Mouse (Mus musculus) G1E (cell line): Measurements from ENCODE around the gene Il4ra. TPM values are rescaled to one million over a fixed set of nuclear protein-coding genes. Genes with fewer than 3 reads are reported as not detected.

Source experiments
- ATAC-seq: 2 replicates; pipeline ENCODE4 v1.8.0; 2016; ENCODE audit warnings: mild to moderate bottlenecking; ENCODE audit not compliant: insufficient number of reproducible peaks, poor library complexity, low FRiP score, severe bottlenecking; ENCODE audit errors: extremely low read depth
- DNase-seq: peaks from one replicate; pipeline ENCODE4 v3.0.0; 2012; ENCODE audit warnings: low spot score
- H3K27me3 ChIP-seq: 2 replicates; pipeline ENCODE4 v1.6.1; 2012; ENCODE audit warnings: mild to moderate bottlenecking, low read length, inconsistent platforms; ENCODE audit not compliant: insufficient read depth
- H3K36me3 ChIP-seq: replicated peaks from 2 replicates; pipeline ENCODE3; 2012; ENCODE audit warnings: mild to moderate bottlenecking, inconsistent platforms
- H3K4me1 ChIP-seq: 2 replicates; pipeline ENCODE4 v1.6.1; 2012; ENCODE audit warnings: low read depth, low read length, inconsistent platforms, mixed read lengths; ENCODE audit not compliant: insufficient read depth
- H3K4me3 ChIP-seq: 2 replicates; pipeline ENCODE4 v1.5.1; 2012; ENCODE audit warnings: low read depth, mild to moderate bottlenecking, inconsistent platforms, low read length, moderate library complexity, mixed read lengths
- H3K9me3 ChIP-seq: replicated peaks from 2 replicates; pipeline ENCODE4 v1.6.1; 2012; ENCODE audit warnings: inconsistent platforms
- CTCF ChIP-seq: IDR thresholded peaks from 2 replicates; pipeline ENCODE4 v1.5.1; 2012; ENCODE audit warnings: low read depth, low read length, inconsistent platforms, mixed read lengths
- GATA1 ChIP-seq: IDR thresholded peaks from 2 replicates; pipeline ENCODE4 v1.6.1; 2012; ENCODE audit warnings: borderline replicate concordance, low read length, inconsistent platforms, mixed read lengths
- GATA2 ChIP-seq: IDR thresholded peaks from 2 replicates; pipeline ENCODE4 v1.6.1; 2012; ENCODE audit warnings: low read depth, low read length, inconsistent platforms, borderline replicate concordance
- POLR2AphosphoS5 ChIP-seq: IDR thresholded peaks from 2 replicates; pipeline ENCODE4 v1.6.1; 2012; ENCODE audit warnings: low read depth, low read length, inconsistent platforms; ENCODE audit not compliant: insufficient replicate concordance
- TAL1 ChIP-seq: conservative IDR thresholded peaks from 2 replicates; pipeline ENCODE4 v1.6.1; 2012; ENCODE audit warnings: low read depth, low read length, inconsistent platforms, mixed read lengths
- polyA plus RNA-seq: library from polyadenylated mRNA; stranded (reverse); fragments of >175 nt; gene quantifications from 2 replicates; pipeline ENCODE4 v1.2.3, GENCODE M21; 2012
- total RNA-seq, 2 experiments: library from RNA; stranded (forward) in 1 of 2; stranded (reverse) in 1 of 2; fragments of 200-1000 nt in 1 of 2; fragments of >200 nt in 1 of 2; fragmentation: Nextera tagmentation in 1 of 2; gene quantifications; 2 replicates each; pipeline ENCODE4 v1.2.3; 2014 to 2017

The Il4ra gene
- total and polyA plus RNA-seq, 3 experiments, result 23.5 to 35.8 (median 27.8) TPM

DNA sequence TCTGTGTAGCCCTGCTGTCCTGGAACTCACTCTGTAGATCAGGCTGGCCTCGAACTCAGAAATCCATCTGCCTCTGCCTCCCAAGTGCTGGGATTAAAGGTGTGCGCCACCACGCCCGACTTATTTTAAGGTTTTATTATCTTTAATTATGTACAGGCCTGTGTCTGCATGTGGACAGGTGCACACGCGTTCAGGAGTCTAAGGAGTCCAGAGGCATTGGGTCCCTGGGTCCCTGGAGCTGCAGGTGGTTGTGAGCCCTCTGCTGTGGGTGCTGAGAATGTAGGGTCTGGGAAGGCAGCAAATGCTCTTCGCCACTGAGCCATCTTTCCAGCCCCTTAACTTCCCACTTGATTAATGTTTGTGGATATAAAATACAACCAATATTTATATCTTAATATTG, 63.5 kb downstream of the Il4ra start:
- ATAC-seq (no peak), DNase-seq (no peak)
- no peak for TF ChIP-seq TAL1
- no peak for TF ChIP-seq CTCF
- TF ChIP-seq GATA2, result no peak
- TF ChIP-seq POLR2AphosphoS5, result no peak
- no peak for TF ChIP-seq GATA1
- no peaks in the 10 kb centered on the region for H3K9me3 ChIP-seq
- peaks cover 46% of the 10 kb centered on the region for H3K27me3 ChIP-seq
- H3K4me1 ChIP-seq, result no peaks in the 10 kb centered on the region
- H3K36me3 ChIP-seq, result no peaks in the 10 kb centered on the region
- no peak overlapping the region for H3K4me3 ChIP-seq

DNA sequence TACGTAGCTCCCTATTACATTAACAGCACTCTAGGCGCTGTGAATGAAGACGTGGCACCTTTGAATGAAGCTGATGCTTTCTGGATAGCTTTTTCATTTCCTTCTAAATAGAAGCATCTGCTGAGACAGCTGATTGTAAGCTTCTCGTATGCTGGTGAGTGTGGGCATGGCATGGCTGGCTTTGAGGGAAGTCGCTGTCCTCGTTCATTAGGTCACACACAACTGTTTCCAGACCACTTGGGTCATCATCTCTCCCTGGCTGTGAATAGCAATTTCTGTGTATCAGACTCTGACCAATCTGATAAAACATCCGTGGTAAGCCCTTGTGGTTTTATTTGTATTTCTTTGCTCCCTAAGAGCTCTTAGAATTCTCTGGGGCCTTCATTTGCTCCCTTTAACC, 66.1 kb downstream of the Il4ra start:
- DNase-seq, result no peak
- peaks cover 62% of the 10 kb centered on the region for H3K27me3 ChIP-seq
- no peaks in the 10 kb centered on the region for H3K36me3 ChIP-seq
- H3K9me3 ChIP-seq, result no peaks in the 10 kb centered on the region
- H3K4me1 ChIP-seq, result peaks cover 2% of the 10 kb centered on the region; the same call in 1 of the 2 replicates
- no peak for TF ChIP-seq TAL1
- TF ChIP-seq CTCF, result no peak
- TF ChIP-seq GATA1, result no peak
- TF ChIP-seq GATA2, result no peak
- no peak for TF ChIP-seq POLR2AphosphoS5
- no peak overlapping the region for H3K4me3 ChIP-seq
- no peak for ATAC-seq

DNA sequence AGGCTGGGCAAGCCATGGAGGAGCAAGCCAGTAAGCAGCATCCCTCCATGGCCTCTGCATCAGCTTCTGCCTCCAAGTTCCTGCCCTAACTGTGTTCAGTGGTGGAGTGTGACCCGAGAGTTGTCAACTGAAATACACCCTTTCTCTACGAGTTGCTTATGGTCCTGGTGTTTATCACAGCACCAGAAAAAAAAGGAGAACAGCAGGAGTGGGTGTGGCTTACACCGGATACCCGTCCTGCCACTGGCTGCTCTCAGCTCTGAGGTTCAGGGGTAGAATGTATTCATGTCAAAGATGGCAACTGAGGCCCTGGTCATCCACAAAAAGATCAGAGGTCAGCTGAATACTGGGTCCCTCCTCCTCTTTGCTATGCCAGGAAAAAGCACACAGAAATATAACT, 68.2 kb downstream of the Il4ra start:
- H3K36me3 ChIP-seq, result no peaks in the 10 kb centered on the region
- DNase-seq, result no peak
- no peak for TF ChIP-seq GATA2
- TF ChIP-seq TAL1, result no peak
- no peak for TF ChIP-seq GATA1
- TF ChIP-seq POLR2AphosphoS5, result no peak
- no peak for TF ChIP-seq CTCF
- H3K9me3 ChIP-seq, result no peaks in the 10 kb centered on the region
- peaks cover 63% of the 10 kb centered on the region for H3K27me3 ChIP-seq
- no peak for ATAC-seq
- no peak overlapping the region for H3K4me3 ChIP-seq
- H3K4me1 ChIP-seq, result peaks cover 2% of the 10 kb centered on the region; the same call in 1 of the 2 replicates

DNA sequence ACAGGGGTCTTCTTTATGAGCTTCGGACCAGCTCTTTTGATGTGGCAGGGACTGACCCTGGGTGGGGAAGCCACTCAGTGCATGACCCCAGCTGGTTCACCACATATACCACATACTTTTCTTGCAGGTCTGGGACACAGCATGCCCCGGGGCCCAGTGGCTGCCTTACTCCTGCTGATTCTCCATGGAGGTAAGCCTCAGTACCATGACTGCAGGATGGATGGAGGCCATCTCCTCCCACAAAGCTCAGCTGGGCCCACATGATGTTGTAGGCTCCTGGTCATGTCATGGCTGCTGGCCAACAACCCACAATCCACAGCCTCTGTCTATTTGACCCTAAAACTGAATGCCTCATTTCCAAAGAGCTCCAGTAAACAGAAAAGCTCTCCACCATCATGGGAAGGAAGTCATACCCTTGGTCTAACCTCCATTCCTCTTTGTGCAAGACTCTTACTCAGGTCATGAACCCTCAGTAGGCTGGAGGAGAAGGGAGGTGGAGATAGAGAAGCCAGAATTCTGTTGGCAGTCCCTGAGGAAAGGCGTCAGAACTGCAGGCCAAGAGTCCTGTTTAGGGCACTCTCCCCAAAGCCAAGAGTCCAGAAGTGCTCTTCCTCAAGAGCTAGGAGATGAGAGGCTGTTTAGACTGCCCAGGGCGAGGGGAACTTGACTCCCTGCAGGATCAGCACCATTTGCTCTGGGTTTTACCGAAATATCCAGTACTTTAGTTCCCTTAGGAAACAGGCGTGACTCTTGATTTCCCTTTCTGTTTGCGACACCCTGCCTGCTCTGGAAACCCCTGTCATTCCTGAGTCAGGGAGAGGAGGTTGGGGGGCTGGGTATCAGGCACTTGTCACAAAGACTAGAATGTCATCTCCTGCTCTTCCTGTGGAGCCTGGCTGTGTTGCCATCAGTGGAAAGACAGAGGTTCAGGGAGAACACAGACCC, 71.1 kb downstream of the Il4ra start:
- TF ChIP-seq GATA2, result no peak
- TF ChIP-seq CTCF, result no peak
- Histone ChIP-seq H3K9me3 (no peaks in the 10 kb centered on the region), H3K36me3 (no peaks in the 10 kb centered on the region), H3K4me1 (peaks cover 5% of the 10 kb centered on the region), H3K27me3 (peaks cover 81% of the 10 kb centered on the region), H3K4me3 (no peak overlapping the region)
- DNase-seq, result no peak
- no peak for ATAC-seq

DNA sequence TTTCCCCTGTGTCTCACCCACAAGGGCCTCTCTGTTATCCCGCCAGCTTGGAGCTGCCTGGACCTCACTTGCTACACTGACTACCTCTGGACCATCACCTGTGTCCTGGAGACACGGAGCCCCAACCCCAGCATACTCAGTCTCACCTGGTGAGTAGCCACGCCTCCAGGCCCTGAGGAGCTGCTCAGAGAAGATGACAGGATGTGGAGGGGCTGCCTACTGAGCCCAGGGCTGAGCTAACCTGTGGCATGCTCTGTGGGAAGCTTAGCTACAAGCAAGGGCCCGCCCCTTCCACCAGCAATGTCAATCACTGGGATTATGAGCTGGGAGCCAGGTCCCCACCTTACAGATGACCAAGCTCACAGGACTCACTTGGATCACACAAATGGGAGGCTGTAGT, 73.3 kb downstream of the Il4ra start:
- Histone ChIP-seq H3K27me3 (peaks cover 87% of the 10 kb centered on the region), H3K36me3 (no peaks in the 10 kb centered on the region), H3K9me3 (peaks cover 6% of the 10 kb centered on the region), H3K4me1 (peaks cover 5% of the 10 kb centered on the region), H3K4me3 (no peak overlapping the region)
- DNase-seq, result no peak
- no peak for ATAC-seq
- TF ChIP-seq POLR2AphosphoS5, result no peak
- TF ChIP-seq GATA2, result no peak
- TF ChIP-seq CTCF, result no peak

DNA sequence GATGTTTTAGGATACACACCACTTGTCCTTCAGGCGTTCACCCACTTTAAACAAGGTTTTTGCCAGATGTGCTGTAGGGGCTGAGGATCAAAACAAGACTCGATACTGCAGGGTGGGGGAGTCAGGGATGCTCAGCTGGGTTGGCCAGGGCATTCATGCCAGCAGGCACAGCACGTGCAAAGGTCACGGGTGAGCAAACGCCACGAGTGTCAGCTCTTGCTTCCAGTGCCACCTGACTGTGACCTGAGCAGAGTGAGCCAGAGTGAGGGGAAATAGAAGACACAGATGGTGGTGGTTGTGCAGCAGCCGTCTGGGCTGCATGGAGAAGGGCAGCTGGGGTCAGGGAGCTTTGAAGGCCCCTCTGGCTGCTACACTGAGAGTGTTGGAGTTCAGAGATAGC, 73.9 kb downstream of the Il4ra start:
- ATAC-seq, result no peak
- Histone ChIP-seq H3K36me3 (no peaks in the 10 kb centered on the region), H3K27me3 (peaks cover 88% of the 10 kb centered on the region), H3K4me3 (no peak overlapping the region), H3K4me1 (peaks cover 5% of the 10 kb centered on the region), H3K9me3 (peaks cover 6% of the 10 kb centered on the region)
- no peak for DNase-seq
- TF ChIP-seq CTCF (no peak), GATA1 (no peak), TAL1 (no peak), POLR2AphosphoS5 (no peak), GATA2 (no peak)

Other genes with a start within 250 kb of the Il4ra start
- gene Kdm8, start 107.4 kb upstream of the Il4ra start, total RNA-seq (2014; fragmentation: Nextera tagmentation), result 0.68 and 1.2 TPM in 2 replicates
- gene Kdm8, start 107.4 kb upstream of the Il4ra start, total RNA-seq (2017), result 4.5 and 4.6 TPM in 2 replicates
- 1.8 and 2.1 TPM in 2 replicates for gene Kdm8, start 107.4 kb upstream of the Il4ra start, polyA plus RNA-seq
- 44.0 and 59.3 TPM in 2 replicates for gene Nsmce1, start 60.5 kb upstream of the Il4ra start, total RNA-seq (2014; fragmentation: Nextera tagmentation)
- 97.3 and 102 TPM in 2 replicates for gene Nsmce1, start 60.5 kb upstream of the Il4ra start, total RNA-seq (2017)
- 11.5 and 13.0 TPM in 2 replicates for gene Nsmce1, start 60.5 kb upstream of the Il4ra start, polyA plus RNA-seq
- not detected in 2 replicates for gene Il21r, start 51.3 kb downstream of the Il4ra start, total RNA-seq (2014; fragmentation: Nextera tagmentation)
- gene Il21r, start 51.3 kb downstream of the Il4ra start, total RNA-seq (2017), result 0.16 and 0.23 TPM in 2 replicates
- 0.11 and 0.14 TPM in 2 replicates for gene Il21r, start 51.3 kb downstream of the Il4ra start, polyA plus RNA-seq
- gene Gtf3c1, start 155.7 kb downstream of the Il4ra start, total RNA-seq (2014; fragmentation: Nextera tagmentation), result 74.1 and 74.4 TPM in 2 replicates
- gene Gtf3c1, start 155.7 kb downstream of the Il4ra start, total RNA-seq (2017), result 36.8 and 42.1 TPM in 2 replicates
- gene Gtf3c1, start 155.7 kb downstream of the Il4ra start, polyA plus RNA-seq, result 151 and 156 TPM in 2 replicates
- 29.0 and 34.2 TPM in 2 replicates for gene D430042O09Rik, start 155.8 kb downstream of the Il4ra start, total RNA-seq (2014; fragmentation: Nextera tagmentation)
- 15.4 and 17.6 TPM in 2 replicates for gene D430042O09Rik, start 155.8 kb downstream of the Il4ra start, total RNA-seq (2017)
- gene D430042O09Rik, start 155.8 kb downstream of the Il4ra start, polyA plus RNA-seq, result 6.6 and 7.7 TPM in 2 replicates